Mouse (Mus musculus): ENCODE measurements around the gene Taldo1. TPM values are rescaled to one million over a fixed set of nuclear protein-coding genes. Genes with fewer than 3 reads are reported as not detected.
"Not testable (repeated sequence)": the region's sequence is repeated elsewhere in the genome, so short reads cannot be mapped to it uniquely, and the experiment has no call there.

Gene Taldo1
- total RNA-seq, 2 experiments from 2014 or later, result 96.6 to 104 TPM

DNA sequence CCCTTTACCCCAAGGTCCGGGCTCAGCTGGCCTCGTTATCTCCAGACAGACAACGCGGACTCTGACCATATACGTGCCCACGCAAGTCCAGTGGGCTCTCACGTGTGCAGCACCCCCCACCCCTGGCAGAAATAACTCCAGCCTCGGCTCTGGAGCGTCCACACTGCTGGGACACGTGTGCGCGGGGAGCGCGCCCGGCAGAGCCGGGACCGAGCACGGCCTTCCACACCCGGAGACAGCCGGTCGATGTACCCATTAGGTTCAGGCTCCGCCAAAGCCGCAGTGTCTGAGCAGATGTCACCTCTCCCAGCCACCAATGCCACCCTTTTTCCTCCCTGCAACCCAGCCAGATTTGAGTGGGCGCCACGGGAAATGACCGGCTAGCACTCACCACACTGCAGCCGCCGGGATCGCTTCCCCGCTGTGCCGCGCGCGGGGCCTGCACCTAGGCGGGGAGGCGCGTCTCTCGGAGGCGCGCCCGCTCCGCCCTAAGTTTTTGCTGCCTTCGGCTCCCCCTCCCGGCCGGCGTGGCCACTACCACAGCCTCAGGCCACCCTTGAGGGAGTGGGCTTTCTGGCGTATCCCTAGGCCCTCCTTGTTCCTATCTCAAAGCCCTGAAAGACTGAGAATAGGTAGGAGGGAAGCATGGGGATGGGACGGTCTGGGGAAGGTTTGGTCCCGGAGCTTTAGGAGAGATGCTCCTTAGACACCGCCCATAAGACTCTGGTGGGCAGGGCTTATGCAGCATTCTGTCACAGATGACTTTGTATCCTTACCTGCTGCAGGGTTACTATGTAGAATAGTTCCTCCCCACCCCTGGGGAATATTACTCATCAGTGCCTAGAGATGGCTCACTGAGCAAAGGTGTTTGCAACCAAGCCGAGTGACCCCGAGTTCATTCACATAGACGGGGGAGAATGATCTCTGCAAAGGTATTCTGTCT is 45.5 kb downstream of the Taldo1 start, which contains the start of gene Slc25a22:
Gene Slc25a22, minus strand, starts transcription at position 715 of the 943 bp plus-strand sequence.
- peak; percentile 80 to 87 for DNase-seq (ENCODE audit: low spot score in 2 of 2)

DNA sequence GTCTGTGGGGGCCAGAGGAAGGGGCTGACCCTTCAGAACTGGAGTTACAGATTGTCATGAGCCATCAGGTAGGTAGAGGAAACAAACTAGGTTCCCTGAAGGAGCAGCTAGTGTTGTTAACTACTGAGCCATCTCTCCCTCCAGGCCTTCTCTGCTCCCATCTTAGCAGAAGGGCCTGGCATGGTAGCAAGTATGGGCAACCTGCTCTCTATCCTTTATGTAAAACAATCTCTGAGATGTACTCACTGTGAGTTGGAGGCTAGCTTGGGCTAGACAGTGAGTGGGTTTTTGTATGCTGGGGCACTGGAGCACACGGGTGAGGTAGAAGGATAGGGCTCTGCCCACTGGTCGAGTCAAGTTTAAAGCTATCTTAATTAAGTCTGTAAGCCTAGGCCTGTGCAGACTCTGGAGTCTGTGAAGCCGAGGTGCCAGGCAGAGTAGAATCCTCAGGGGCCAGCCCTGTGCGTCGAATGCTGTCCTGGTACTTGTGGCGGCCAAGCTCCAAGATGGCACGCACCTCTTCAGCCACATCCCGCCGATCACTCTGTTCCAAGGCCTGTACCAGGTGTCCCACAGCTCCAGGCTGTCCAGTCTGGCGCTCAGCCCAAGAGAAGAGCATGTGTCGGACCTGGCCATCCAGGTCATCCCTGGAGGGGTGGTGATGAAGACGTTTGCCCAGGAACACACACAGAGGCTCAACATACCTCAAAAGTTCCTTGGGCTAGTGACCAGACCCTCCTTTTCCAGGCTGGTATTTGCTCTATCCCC is 46.4 kb downstream of the Taldo1 start:
- DNase-seq (ENCODE audit: low spot score in 2 of 2), result no peak

- DNase-seq (ENCODE audit: low spot score in 2 of 2), result no peak
Observed at GRCm38 (mm10) chr7:141439140-141439679, 47.2 kb downstream of the Taldo1 start.

GRCm38 (mm10) chr7:141439811-141440210 is 47.8 kb downstream of the Taldo1 start:
- no peak for DNase-seq (ENCODE audit: low spot score in 2 of 2)

DNA sequence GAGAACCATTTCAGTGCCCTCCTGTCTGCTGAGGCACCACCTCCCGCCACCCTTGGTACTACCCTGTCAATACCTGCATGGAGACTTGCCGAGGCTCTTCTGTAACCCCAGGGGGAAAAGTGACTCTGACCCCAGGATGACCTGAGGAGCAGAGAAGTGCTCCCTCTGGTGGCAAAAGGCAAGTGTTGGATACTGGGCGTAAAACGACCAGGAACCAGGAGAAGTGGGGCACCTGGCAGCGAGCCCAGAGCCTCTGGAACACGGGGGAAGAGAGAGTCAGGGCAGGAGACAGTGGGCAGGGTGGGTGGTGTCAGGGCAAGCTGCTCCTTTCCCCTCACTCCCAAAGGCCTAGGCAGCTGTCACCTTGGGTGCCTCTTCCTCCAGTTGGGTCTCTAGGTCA is 48.6 kb downstream of the Taldo1 start:
- DNase-seq (ENCODE audit: low spot score in 2 of 2), result peak; percentile 53 to 54

DNA sequence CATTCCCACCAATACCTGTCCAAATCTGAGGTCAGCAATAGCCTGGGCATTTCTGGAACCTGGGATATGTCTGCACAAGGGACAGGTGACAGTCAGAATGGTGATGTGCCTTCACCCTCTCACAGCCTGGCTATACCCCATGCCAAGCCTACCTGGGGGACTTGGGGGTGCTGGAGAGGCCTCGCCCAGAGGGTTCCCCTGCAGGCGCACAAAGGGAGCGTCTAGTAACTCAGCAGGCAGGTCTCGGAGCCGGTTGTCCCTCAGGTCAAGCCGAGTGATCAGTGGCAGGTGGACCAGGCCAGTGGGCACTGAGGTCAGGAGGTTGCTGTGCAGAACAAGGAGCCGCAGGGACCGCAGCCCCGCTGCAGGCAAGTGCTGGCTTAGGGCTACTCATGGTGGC is 49.5 kb downstream of the Taldo1 start:
- no peak for DNase-seq (ENCODE audit: low spot score in 2 of 2)

GRCm38 (mm10) chr7:141442199-141442598 is 50.2 kb downstream of the Taldo1 start:
- DNase-seq (ENCODE audit: low spot score in 2 of 2), result no peak

- DNase-seq (ENCODE audit: low spot score in 2 of 2), result no peak
Observed at GRCm38 (mm10) chr7:141443081-141443821, 51.3 kb downstream of the Taldo1 start.

- peak in 1 of 2 experiments; percentile 42 for DNase-seq (ENCODE audit: low spot score in 2 of 2)
Observed at GRCm38 (mm10) chr7:141443828-141444237, 51.8 kb downstream of the Taldo1 start, which contains the start of gene Pidd1. Pidd1 (minus strand) TSS chr7:141444025.

- not testable (repeated sequence) for DNase-seq (ENCODE audit: low spot score in 2 of 2)
Observed at GRCm38 (mm10) chr7:141446374-141446773, 54.4 kb downstream of the Taldo1 start.

DNA sequence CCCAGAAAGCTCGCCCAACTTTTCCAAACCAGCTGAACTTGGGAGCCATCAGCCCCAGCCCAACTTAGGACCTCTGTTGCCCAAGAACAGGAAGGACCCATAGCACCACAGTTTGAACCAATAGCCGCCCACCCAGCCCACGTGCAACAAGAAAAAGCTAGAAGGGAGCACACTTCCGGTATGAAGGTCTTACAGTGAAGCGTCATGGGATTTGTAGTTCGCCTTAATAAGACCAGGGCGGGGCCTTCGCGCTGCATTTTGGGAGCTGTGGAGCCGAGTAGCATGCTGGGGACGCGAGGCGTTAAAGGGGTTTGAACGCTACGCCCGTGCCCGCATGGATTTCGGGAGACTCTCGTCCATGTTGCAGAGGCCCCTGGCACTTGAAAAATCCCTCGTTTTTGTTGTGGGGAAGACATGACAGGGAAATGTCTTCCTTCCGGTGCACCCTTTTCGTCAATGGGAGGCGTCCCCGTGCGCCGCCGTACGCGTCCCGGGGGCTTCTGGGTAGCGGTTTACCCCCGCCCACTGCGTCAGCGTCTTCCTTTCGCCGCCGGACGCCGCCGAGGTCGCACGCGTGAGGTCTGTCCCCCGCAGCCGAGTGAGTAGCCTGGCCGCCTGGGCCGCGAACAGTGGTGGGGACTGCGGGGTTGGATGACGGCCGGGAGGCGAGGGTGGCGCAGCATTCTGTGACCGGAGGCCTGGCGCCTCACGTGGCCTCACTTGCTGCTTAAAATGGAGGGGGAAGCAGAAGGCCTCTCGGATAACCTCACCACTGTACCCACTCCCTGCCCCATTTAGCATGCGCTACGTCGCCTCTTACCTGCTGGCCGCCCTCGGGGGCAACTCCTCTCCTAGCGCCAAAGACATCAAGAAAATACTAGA is 55.4 kb downstream of the Taldo1 start, which contains the start of gene Rplp2:
Gene Rplp2, plus strand, starts transcription at position 261 of the 882 bp plus-strand sequence.
- peak; percentile 94 to 95 for DNase-seq (ENCODE audit: low spot score in 2 of 2)

GRCm38 (mm10) chr7:141451928-141452327 is 59.9 kb downstream of the Taldo1 start:
- DNase-seq (ENCODE audit: low spot score in 2 of 2), result no peak

Other genes starting within 250 kb of the Taldo1 start
- gene Rnh1, start 219.3 kb upstream of the Taldo1 start, total RNA-seq (2021), result 10 to 100 TPM; 39.0 to 43.2 TPM
- gene Hras, start 198.2 kb upstream of the Taldo1 start, total RNA-seq (2021), result 100 to 1,000 TPM; 223 to 237 TPM
- gene Lrrc56, start 198.0 kb upstream of the Taldo1 start, total RNA-seq (2021), result 1 to 10 TPM; 2.7 to 4.4 TPM
- gene Lmntd2, start 178.1 kb upstream of the Taldo1 start, total RNA-seq (2021), result not detected
- gene Rassf7, start 176.3 kb upstream of the Taldo1 start, total RNA-seq (2021), result 1 to 10 TPM; 1.4 to 2.5 TPM
- gene Phrf1, start 163.4 kb upstream of the Taldo1 start, total RNA-seq (2021), result 10 to 100 TPM; 73.6 to 75.1 TPM
- gene Irf7, start 125.7 kb upstream of the Taldo1 start, total RNA-seq (2021), result 1 to 10 TPM in 1 of 2 experiments, under 1 TPM in 1; 1.00 to 2.0 TPM
- gene Cdhr5, start 115.4 kb upstream of the Taldo1 start, total RNA-seq (2021), result not detected
- not detected for gene Sct, start 113.1 kb upstream of the Taldo1 start, total RNA-seq (2021)
- gene Drd4, start 100.2 kb upstream of the Taldo1 start, total RNA-seq (2021), result under 1 TPM; 0.33 to 0.66 TPM
- gene Deaf1, start 64.5 kb upstream of the Taldo1 start, total RNA-seq (2021), result 10 to 100 TPM; 62.8 to 70.5 TPM
- 10 to 100 TPM; 24.6 to 34.6 TPM for gene Tmem80, start 64.5 kb upstream of the Taldo1 start, total RNA-seq (2021)
- 1 to 10 TPM; 3.5 to 6.3 TPM for gene Eps8l2, start 53.3 kb upstream of the Taldo1 start, total RNA-seq (2021)
- gene Gatd1, start 21.9 kb downstream of the Taldo1 start, total RNA-seq (2021), result 10 to 100 TPM; 40.4 to 45.1 TPM
- 100 to 1,000 TPM; 274 to 309 TPM for gene Cend1, start 37.3 kb downstream of the Taldo1 start, total RNA-seq (2021)
- gene Slc25a22, start 45.7 kb downstream of the Taldo1 start, total RNA-seq (2021), result 100 to 1,000 TPM; 251 to 254 TPM
- gene Pidd1, start 51.8 kb downstream of the Taldo1 start, total RNA-seq (2021), result 1 to 10 TPM; 1.1 to 1.4 TPM
- 100 to 1,000 TPM; 555 to 600 TPM for gene Rplp2, start 55.2 kb downstream of the Taldo1 start, total RNA-seq (2021)
- 10 to 100 TPM; 23.6 to 24.8 TPM for gene Pnpla2, start 63.0 kb downstream of the Taldo1 start, total RNA-seq (2021)
- 1 to 10 TPM; 3.7 to 4.5 TPM for gene Cracr2b, start 68.9 kb downstream of the Taldo1 start, total RNA-seq (2021)
- gene Cd151, start 75.2 kb downstream of the Taldo1 start, total RNA-seq (2021), result 10 to 100 TPM; 28.9 to 29.1 TPM
- 10 to 100 TPM; 36.6 to 41.6 TPM for gene Polr2l, start 82.9 kb downstream of the Taldo1 start, total RNA-seq (2021)
- gene Tspan4, start 83.0 kb downstream of the Taldo1 start, total RNA-seq (2021), result 10 to 100 TPM; 10.3 to 11.6 TPM
- 10 to 100 TPM; 60.4 to 72.2 TPM for gene Chid1, start 147.7 kb downstream of the Taldo1 start, total RNA-seq (2021)
- gene Ap2a2, start 170.0 kb downstream of the Taldo1 start, total RNA-seq (2021), result 100 to 1,000 TPM; 198 to 218 TPM